Mouse (Mus musculus): Measurements from ENCODE around the gene Abcg1. TPM values are rescaled to one million over a fixed set of nuclear protein-coding genes. Genes with fewer than 3 reads are reported as not detected.
A peak's percentile ranks its signal among the peaks of the same experiment; 100 is the strongest.

Gene Abcg1
- polyA plus RNA-seq, 1 experiment from 2014 or later, result 49.0 TPM

- no peak for DNase-seq (ENCODE audit: low spot score)
These were observed 17.1 kb upstream of the Abcg1 start for GRCm38 (mm10) chr17:31040421-31040820.

GRCm38 (mm10) chr17:31042751-31043150 lies 14.7 kb upstream of the Abcg1 start:
- DNase-seq (ENCODE audit: low spot score), result no peak

- no peak for DNase-seq (ENCODE audit: low spot score)
These were observed 643 bp downstream of the Abcg1 start for GRCm38 (mm10) chr17:31057891-31058744.

GRCm38 (mm10) chr17:31058745-31059085 lies 1.2 kb downstream of the Abcg1 start:
- peak; percentile 94 for DNase-seq (ENCODE audit: low spot score)

- DNase-seq (ENCODE audit: low spot score), result no peak
These were observed 2.7 kb downstream of the Abcg1 start for GRCm38 (mm10) chr17:31060196-31060587.

GRCm38 (mm10) chr17:31060588-31061345 lies 3.3 kb downstream of the Abcg1 start:
- DNase-seq (ENCODE audit: low spot score), result peak; percentile 67

- no peak for DNase-seq (ENCODE audit: low spot score)
These were observed 4.0 kb downstream of the Abcg1 start for GRCm38 (mm10) chr17:31061346-31062095.

- DNase-seq (ENCODE audit: low spot score), result no peak
These were observed 8.6 kb downstream of the Abcg1 start for GRCm38 (mm10) chr17:31066058-31066457.

- DNase-seq (ENCODE audit: low spot score), result peak; percentile 84
These were observed 9.6 kb downstream of the Abcg1 start for GRCm38 (mm10) chr17:31067051-31067450.

GRCm38 (mm10) chr17:31069121-31069520 lies 11.6 kb downstream of the Abcg1 start:
- no peak for DNase-seq (ENCODE audit: low spot score)

- no peak for DNase-seq (ENCODE audit: low spot score)
These were observed 12.4 kb downstream of the Abcg1 start for GRCm38 (mm10) chr17:31069845-31070244.

- DNase-seq (ENCODE audit: low spot score), result no peak
These were observed 13.1 kb downstream of the Abcg1 start for GRCm38 (mm10) chr17:31070403-31071185.

GRCm38 (mm10) chr17:31071421-31072301 lies 14.2 kb downstream of the Abcg1 start:
- DNase-seq (ENCODE audit: low spot score), result no peak

GRCm38 (mm10) chr17:31072872-31073271 lies 15.4 kb downstream of the Abcg1 start:
- no peak for DNase-seq (ENCODE audit: low spot score)

- peak; percentile 93 for DNase-seq (ENCODE audit: low spot score)
These were observed 16.0 kb downstream of the Abcg1 start for GRCm38 (mm10) chr17:31073273-31074052.

GRCm38 (mm10) chr17:31074053-31074590 lies 16.6 kb downstream of the Abcg1 start:
- no peak for DNase-seq (ENCODE audit: low spot score)

GRCm38 (mm10) chr17:31074666-31075065 lies 17.2 kb downstream of the Abcg1 start:
- peak; percentile 50 for DNase-seq (ENCODE audit: low spot score)

- peak; percentile 41 for DNase-seq (ENCODE audit: low spot score)
These were observed 18.0 kb downstream of the Abcg1 start for GRCm38 (mm10) chr17:31075471-31075870.

- peak; percentile 84 for DNase-seq (ENCODE audit: low spot score)
These were observed 20.1 kb downstream of the Abcg1 start for GRCm38 (mm10) chr17:31077561-31077960.

Data from thymus, postnatal 0 days (tissue).